Mouse (Mus musculus): ENCODE data around the gene Olfr697. TPM values are rescaled to one million over a fixed set of nuclear protein-coding genes. Genes with fewer than 3 reads are reported as not detected.

The Olfr697 gene
- polyA plus RNA-seq (2017; shearing (Covaris generic)), result not detected

GRCm38 (mm10) chr7:106742343-106742742, at the start of gene Olfr697:
Gene Olfr697 (minus strand): TSS chr7:106742443.

GRCm38 (mm10) chr7:106755297-106755696, 13.1 kb upstream of the Olfr697 start, which contains the start of gene Olfr698:
Gene Olfr698 (minus strand): TSS chr7:106755397.

DNA sequence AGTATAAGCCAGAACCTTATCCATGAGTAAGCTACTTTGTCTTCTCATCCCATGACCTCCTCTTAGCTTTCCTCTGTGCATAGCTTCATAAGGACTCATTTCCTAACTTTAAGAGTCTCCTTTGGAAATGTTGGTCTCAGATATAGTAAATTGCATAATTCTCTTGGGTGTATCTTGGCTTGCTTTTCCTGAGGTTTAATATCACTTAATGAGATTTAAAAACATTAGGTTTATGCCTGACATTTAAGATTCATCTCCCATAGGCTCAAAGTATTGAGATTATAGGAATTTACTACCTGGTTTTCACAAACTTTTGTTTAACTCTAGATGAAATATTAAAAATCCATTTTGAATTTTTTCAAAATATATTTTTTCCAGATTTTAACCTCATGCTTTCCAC, 25.9 kb downstream of the Olfr697 start, which contains the start of gene Olfr695:
Olfr695 (minus strand) TSS at position 101 of the 400 bp plus-strand sequence.

GRCm38 (mm10) chr7:106691714-106692113, 50.5 kb downstream of the Olfr697 start, which contains the start of gene Olfr694:
Gene Olfr694 (minus strand): TSS chr7:106691814.

Other genes with a start within 250 kb of the Olfr697 start
- not detected for gene Olfr693, start 61.9 kb downstream of the Olfr697 start, polyA plus RNA-seq (2017; shearing (Covaris generic))
- gene Olfr694, start 50.6 kb downstream of the Olfr697 start, polyA plus RNA-seq (2017; shearing (Covaris generic)), result not detected
- gene Olfr695, start 26.0 kb downstream of the Olfr697 start, polyA plus RNA-seq (2017; shearing (Covaris generic)), result not detected
- gene Olfr698, start 13.0 kb upstream of the Olfr697 start, polyA plus RNA-seq (2017; shearing (Covaris generic)), result not detected
- gene Olfr699, start 50.8 kb upstream of the Olfr697 start, polyA plus RNA-seq (2017; shearing (Covaris generic)), result not detected
- gene Olfr700, start 66.4 kb upstream of the Olfr697 start, polyA plus RNA-seq (2017; shearing (Covaris generic)), result not detected
- gene Olfr701, start 71.7 kb upstream of the Olfr697 start, polyA plus RNA-seq (2017; shearing (Covaris generic)), result not detected
- gene Olfr702, start 91.5 kb upstream of the Olfr697 start, polyA plus RNA-seq (2017; shearing (Covaris generic)), result not detected
- not detected for gene Olfr703, start 100.9 kb upstream of the Olfr697 start, polyA plus RNA-seq (2017; shearing (Covaris generic))
- 0.07 TPM for gene Olfr704, start 120.7 kb upstream of the Olfr697 start, polyA plus RNA-seq (2017; shearing (Covaris generic))
- not detected for gene Olfr705, start 134.4 kb upstream of the Olfr697 start, polyA plus RNA-seq (2017; shearing (Covaris generic))
- not detected for gene Olfr706, start 145.7 kb upstream of the Olfr697 start, polyA plus RNA-seq (2017; shearing (Covaris generic))
- not detected for gene Olfr707, start 158.8 kb upstream of the Olfr697 start, polyA plus RNA-seq (2017; shearing (Covaris generic))
- not detected for gene Olfr1532-ps1, start 165.6 kb upstream of the Olfr697 start, polyA plus RNA-seq (2017; shearing (Covaris generic))
- not detected for gene Olfr709-ps1, start 189.8 kb upstream of the Olfr697 start, polyA plus RNA-seq (2017; shearing (Covaris generic))
- gene Olfr710, start 205.9 kb upstream of the Olfr697 start, polyA plus RNA-seq (2017; shearing (Covaris generic)), result not detected
- gene Olfr6, start 221.5 kb upstream of the Olfr697 start, polyA plus RNA-seq (2017; shearing (Covaris generic)), result not detected
- gene Olfr711, start 233.0 kb upstream of the Olfr697 start, polyA plus RNA-seq (2017; shearing (Covaris generic)), result not detected

Measured in inflammation-experienced regulatory T-cells, adult 16 weeks (primary cell).